Mouse (Mus musculus) G1E-ER4 (cell line): ENCODE results near the gene Aars2. TPM values are rescaled to one million over a fixed set of nuclear protein-coding genes. Genes with fewer than 3 reads are reported as not detected.

Experiments used
- GATA1 ChIP-seq: IDR thresholded peaks from one replicate; pipeline ENCODE4 v1.8.0; 2012; ENCODE audit warnings: low read length, inconsistent platforms
- polyA plus RNA-seq: library from polyadenylated mRNA; stranded (reverse); fragments of >175 nt; gene quantifications from 2 replicates; pipeline ENCODE4 v1.2.3, GENCODE M21; 2012

Aars2 gene
- polyA plus RNA-seq, 1 experiment = 45.9 TPM

- TF ChIP-seq GATA1 = no peak
These were observed 38.8 kb downstream of the Aars2 start for GRCm38 (mm10) chr17:45545278-45545961.

- TF ChIP-seq GATA1 = no peak
These were observed 40.3 kb downstream of the Aars2 start for GRCm38 (mm10) chr17:45546941-45547340.

DNA sequence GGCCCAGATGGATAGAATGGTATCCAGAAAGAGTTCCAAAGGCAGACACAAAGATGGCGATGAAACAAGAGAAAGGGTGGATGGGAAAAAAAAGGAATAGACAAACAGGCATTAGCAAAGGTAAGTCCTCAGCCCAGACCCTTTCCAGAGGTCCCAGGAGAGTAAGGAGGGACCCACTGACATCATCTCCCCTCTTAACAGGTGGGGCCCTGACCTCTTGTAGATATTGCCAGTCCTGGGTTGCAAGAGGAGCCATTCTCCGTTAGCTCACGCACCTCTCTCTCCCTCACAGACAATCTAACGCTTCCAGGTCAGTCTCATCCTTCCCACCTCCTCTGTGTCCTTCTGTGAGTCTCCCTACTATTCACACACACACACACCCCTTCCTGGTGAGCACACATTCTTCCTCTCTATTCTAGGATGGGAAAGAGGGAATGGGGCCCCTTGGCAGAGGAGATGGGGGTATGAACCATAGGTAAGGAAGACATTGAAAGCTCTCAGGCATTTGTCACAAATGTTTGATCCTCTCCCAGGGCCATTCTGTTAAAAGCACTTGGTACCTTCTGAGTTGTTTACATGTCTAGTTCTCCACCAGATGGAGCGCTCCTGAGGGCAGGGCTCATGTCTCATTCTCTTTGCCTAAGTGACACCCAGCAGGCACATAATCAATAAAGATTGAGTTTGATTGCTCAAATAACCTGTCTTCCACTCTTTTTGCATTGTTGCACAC lies 41.0 kb downstream of the Aars2 start:
- no peak for TF ChIP-seq GATA1

GRCm38 (mm10) chr17:45548541-45549512 lies 42.2 kb downstream of the Aars2 start:
- no peak for TF ChIP-seq GATA1

- no peak for TF ChIP-seq GATA1
These were observed 43.1 kb downstream of the Aars2 start, which contains the start of gene Tmem151b for GRCm38 (mm10) chr17:45549617-45550181. TSS of gene Tmem151b (minus strand) at chr17:45549677.

DNA sequence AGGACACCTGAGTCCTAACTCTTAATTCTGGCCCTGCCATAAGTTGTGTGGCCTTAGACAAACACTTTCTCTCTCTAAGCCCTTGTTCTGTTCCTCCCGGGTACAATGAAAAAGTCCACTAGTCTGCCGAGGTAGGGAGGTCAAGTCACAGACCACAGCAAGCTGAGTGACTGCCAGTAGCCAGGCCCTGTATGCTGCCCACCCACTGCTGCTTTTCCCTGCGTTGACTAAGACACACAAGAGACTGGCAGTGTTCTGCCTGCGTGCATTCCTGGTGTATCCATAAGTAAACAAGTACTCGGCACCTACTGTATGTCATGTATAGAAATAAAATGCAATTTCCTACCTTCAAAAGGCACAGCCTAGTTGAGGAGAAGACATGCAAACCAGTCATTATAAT lies 43.6 kb downstream of the Aars2 start:
- TF ChIP-seq GATA1 = no peak

DNA sequence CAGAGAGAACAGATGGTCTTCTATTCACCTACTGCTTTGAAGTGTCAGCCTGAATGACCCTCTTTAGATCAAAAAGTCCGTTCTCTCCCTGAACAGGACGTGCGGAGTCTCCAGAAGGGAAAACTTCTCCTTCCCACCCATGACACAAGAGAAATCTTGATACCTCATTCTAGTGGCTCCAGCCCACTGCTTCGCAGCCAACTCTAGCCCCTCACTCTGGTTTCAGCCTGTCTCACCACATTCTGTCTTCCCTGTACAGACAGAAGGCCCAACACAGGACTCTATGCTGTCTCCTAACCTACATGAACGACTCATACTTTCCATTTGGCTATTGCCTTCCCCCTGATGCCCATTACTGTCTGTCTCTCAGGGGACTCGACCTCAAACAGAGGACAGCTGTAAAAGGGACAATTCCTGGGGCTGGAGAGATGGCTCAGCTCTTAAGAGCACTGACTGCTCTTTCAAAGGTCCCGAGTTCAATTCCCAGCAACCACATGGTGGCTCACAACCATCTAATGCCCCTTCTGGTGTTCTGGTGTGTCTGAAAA lies 44.7 kb downstream of the Aars2 start:
- no peak for TF ChIP-seq GATA1

DNA sequence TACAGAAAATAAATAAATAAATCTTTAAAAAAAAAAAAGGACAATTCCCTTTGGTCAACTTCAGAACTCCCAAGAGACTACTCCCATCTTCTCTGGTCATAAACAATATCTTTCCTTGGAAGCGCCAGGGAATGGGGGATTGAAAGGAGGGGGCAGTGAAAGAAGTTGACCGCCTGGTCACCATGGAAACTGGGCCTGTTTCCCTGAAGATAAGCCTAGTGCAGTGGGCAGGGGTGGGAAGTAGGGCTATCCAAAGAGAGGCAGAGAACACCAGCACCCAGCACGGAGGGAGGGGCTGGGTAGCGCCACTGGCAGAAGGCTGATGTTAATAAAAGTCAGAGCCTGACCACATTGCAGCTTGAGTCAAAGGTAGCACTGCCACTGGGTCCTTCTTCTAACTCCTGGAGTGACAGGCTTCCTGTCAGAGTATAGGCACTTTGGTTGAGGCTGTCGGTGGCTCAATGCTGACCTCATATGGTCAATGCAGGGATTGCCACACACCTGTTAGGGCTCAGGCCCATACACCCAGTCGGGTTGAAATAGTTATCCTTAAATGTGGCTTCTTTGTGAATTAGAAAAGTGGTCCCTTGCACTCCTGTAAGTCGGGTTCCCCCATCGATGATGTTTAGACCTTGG lies 45.3 kb downstream of the Aars2 start:
- no peak for TF ChIP-seq GATA1

GRCm38 (mm10) chr17:45553065-45553464 lies 46.4 kb downstream of the Aars2 start:
- no peak for TF ChIP-seq GATA1

DNA sequence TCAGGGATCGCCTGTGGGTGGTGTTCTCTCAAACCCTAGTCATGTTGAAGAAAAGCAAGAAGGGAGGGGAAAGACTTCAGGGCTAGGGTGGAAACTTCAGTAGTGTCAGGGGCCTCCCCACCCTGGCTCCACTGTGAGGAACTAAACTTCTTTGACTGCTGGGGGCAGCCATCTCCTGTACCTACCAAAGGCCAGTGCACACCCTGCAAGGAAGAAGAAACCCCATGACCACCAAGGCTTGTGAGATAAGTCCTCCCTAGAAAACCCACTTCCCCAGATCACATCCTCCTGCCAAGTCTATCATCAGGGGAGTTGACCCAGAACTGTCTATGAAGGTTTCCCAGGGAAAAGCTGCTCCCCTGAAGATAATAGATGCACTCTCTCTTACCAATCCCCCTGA lies 47.8 kb downstream of the Aars2 start:
- TF ChIP-seq GATA1 = no peak

- TF ChIP-seq GATA1 = no peak
These were observed 48.9 kb downstream of the Aars2 start, which contains the start of gene Nfkbie for GRCm38 (mm10) chr17:45555452-45556106. TSS of gene Nfkbie (plus strand) at chr17:45555703.

GRCm38 (mm10) chr17:45556107-45556489 lies 49.5 kb downstream of the Aars2 start:
- TF ChIP-seq GATA1 = no peak

DNA sequence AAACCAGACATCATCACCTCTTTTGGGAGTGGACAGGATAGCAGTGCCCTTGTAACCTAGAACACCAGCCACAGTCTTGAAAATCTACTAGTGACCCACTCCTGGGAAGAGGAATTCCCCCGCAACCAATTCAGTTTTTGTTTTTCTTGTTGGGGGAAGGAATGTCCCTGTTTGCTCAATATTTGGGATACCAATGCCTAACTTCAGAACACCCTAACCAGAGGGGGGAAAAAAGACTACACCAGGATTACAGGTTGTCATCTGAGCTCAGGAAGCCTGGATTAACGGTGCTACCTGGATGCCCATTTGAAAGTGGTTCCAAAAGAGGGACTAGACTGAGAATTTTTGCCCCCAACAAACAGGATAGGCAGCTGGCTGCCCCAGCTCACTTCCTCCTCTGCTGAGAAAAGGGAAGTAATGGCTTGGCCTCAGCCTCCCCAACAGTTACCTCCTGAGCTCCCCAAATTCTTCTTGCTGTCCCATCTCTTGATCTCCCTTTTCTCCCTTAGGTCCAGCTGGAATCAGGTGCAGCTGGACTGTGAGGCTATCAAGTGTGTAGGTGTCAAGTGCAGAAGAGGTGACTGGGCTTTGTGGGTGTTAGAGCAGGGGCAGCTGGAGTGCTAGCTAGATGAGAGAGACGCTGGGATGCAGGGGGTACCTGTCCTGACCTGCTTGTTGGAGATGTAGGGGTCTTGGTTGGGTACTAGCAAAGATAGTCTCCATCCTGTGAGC lies 50.0 kb downstream of the Aars2 start:
- TF ChIP-seq GATA1 = no peak
